ENCODE assay signal across 12 mouse cellular contexts in the genomic region with DNA sequence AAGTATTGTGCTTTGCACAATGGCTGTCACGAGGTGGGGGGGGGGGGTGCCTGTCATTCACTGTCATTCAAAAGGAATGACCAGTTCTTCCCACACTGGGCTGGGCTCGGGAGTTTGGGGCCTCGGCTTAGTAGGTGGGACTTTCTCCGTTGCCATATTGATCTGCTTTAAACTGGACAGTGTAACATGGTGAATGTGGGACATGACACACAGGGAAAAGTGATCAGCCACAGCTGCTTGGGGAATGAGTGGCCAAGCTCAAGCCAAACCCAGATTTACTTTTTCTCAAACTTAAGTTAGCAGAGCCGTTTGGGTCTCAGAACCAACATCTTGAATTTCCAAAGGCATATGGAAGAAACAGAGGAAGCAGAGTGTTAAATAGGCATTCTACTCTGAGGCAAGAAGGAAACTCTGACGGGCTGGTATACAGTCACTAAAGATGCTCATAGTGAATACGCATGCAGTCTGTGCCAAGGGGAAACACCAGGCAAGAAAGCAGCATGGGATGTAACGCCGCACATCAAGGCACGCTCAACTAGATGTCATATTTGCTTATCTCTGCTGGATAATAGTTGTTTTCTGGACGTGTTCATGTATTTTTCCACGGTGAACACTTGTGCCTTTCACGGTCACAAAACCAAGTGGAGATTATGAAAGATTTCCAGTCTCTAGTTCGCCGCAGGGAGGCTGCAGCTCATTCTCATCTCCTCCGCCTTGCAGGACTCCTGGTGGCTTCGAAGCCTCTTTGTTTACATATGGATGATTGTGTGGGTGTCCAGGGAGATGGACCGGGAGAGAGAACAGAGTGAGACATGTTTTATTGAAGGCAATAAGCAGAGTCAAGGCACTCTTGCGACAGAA.
DNase-seq lines count a peak whose midpoint lies in the region; ATAC-seq lines count a peak whose summit lies in the region.
"Had no signal": no experiment of that assay in that cellular context is flagged by ENCODE, and none has a peak within 500 bp of the region (broad histone marks: within the 10 kb centered on the region; RNA-seq: fewer than 3 reads in every experiment).

No protein-coding gene starts in this region.

- no peak overlapping the region for H3K9ac ChIP-seq in limb, embryonic 15.5 days
- no peak overlapping the region for H3K9ac ChIP-seq in stomach, embryonic 15.5 days
- H3K9ac ChIP-seq: forebrain, postnatal 0 days; neural tube, embryonic 12.5 days had no signal

- H3K4me3 ChIP-seq in limb, embryonic 15.5 days = no peak overlapping the region
- H3K4me3 ChIP-seq in limb, embryonic 10.5 days = no peak overlapping the region
- H3K4me3 ChIP-seq in stomach, embryonic 15.5 days (replicated peaks) = no peak overlapping the region
- H3K4me3 ChIP-seq: neural tube, embryonic 12.5 days had no signal

- 0 out of 2 replicates have a peak overlapping the region, but pooled peaks have one; percentile 1 for H3K27ac ChIP-seq in limb, embryonic 15.5 days
- no peak overlapping the region for H3K27ac ChIP-seq in limb, embryonic 10.5 days
- H3K27ac ChIP-seq in stomach, embryonic 15.5 days = peak overlapping the region; percentile 27; the same call in 1 of the 2 replicates
- H3K27ac ChIP-seq: macrophage; neural tube, embryonic 12.5 days had no signal

- H3K9me3 ChIP-seq in limb, embryonic 15.5 days = no peaks in the 10 kb centered on the region
- no peaks in the 10 kb centered on the region for H3K9me3 ChIP-seq in limb, embryonic 10.5 days (replicated peaks)
- H3K9me3 ChIP-seq in stomach, embryonic 15.5 days = no peaks in the 10 kb centered on the region
- H3K9me3 ChIP-seq: neural tube, embryonic 12.5 days had no signal

- no peaks in the 10 kb centered on the region for H3K36me3 ChIP-seq in limb, embryonic 15.5 days
- no peaks in the 10 kb centered on the region for H3K36me3 ChIP-seq in limb, embryonic 10.5 days
- no peaks in the 10 kb centered on the region for H3K36me3 ChIP-seq in stomach, embryonic 15.5 days
- H3K36me3 ChIP-seq: neural tube, embryonic 12.5 days had no signal

- DNase-seq in limb, embryonic 10.5 days (ENCODE audit: low spot score) = no peak
- DNase-seq in heart, postnatal 14 days = peak; percentile 28 to 40
- peak; percentile 25 for DNase-seq in lung, postnatal 36 days
- DNase-seq in kidney, postnatal 4 days = no peak
- no peak for DNase-seq in layer of hippocampus, postnatal 14 days (ENCODE audit: low spot score in 2 of 2)
- DNase-seq in urinary bladder, adult 18-20 months (ENCODE audit: low spot score in 2 of 2) = no peak
- DNase-seq: thymus, postnatal 36 days had no signal

- no peak overlapping the region for H3K4me2 ChIP-seq in limb, embryonic 15.5 days
- H3K4me2 ChIP-seq in stomach, embryonic 15.5 days = no peak overlapping the region
- H3K4me2 ChIP-seq: neural tube, embryonic 12.5 days had no signal

- intact Hi-C loops in heart, postnatal 14 days (cut with DNase I) = loop anchor here (5.0 kb wide), 1 partner anchor 36 kb away; no protein-coding TSS in a partner anchor

- H3K4me1 ChIP-seq in limb, embryonic 15.5 days = no peaks in the 10 kb centered on the region; the same call in 1 of the 2 replicates
- H3K4me1 ChIP-seq in limb, embryonic 10.5 days = peaks cover 17% of the 10 kb centered on the region
- no peaks in the 10 kb centered on the region for H3K4me1 ChIP-seq in stomach, embryonic 15.5 days

- 68% methylated on average over 19 of the region's 19 CpGs for WGBS in limb, embryonic 15.5 days
- 82% methylated on average over 19 of the region's 19 CpGs for WGBS in limb, embryonic 10.5 days
- 59% methylated on average over 19 of the region's 19 CpGs for WGBS in stomach, embryonic 15.5 days

- H3K27me3 ChIP-seq in limb, embryonic 15.5 days = no peaks in the 10 kb centered on the region
- H3K27me3 ChIP-seq in limb, embryonic 10.5 days (ENCODE audit: low read depth, poor library complexity, severe bottlenecking) = no peaks in the 10 kb centered on the region
- no peaks in the 10 kb centered on the region for H3K27me3 ChIP-seq in stomach, embryonic 15.5 days (replicated peaks)
- H3K27me3 ChIP-seq: neural tube, embryonic 12.5 days had no signal

- ATAC-seq in limb, embryonic 15.5 days (ENCODE audit: insufficient number of reproducible peaks, low FRiP score, low TSS enrichment, low read depth) = no peak
- ATAC-seq in stomach, embryonic 15.5 days (ENCODE audit: insufficient read depth, low FRiP score, low read depth) = no peak

Comparison
In these comparisons a context has a peak if more than half of its experiments do, and no peak if none do; other contexts are left out.
1. DNase-seq: peak in heart, postnatal 14 days (2 of 2) and lung, postnatal 36 days (single experiment); none in limb, embryonic 10.5 days (single experiment), kidney, postnatal 4 days (0 of 2), layer of hippocampus, postnatal 14 days (0 of 2) and urinary bladder, adult 18-20 months (0 of 2).